Mouse (Mus musculus): Measurements from ENCODE around the gene Traf6. TPM values are rescaled to one million over a fixed set of nuclear protein-coding genes. Genes with fewer than 3 reads are reported as not detected.
A peak's percentile ranks its signal among the peaks of the same experiment; 100 is the strongest.

Gene Traf6
- polyA plus RNA-seq, 1 experiment from 2014 or later, result 4.0 TPM

- no peaks in the 10 kb centered on the region for H3K4me1 ChIP-seq
- no peaks in the 10 kb centered on the region for H3K36me3 ChIP-seq
- no peaks in the 10 kb centered on the region for H3K27me3 ChIP-seq (replicated peaks)
- H3K27ac ChIP-seq (replicated peaks), result no peak overlapping the region
- no peak overlapping the region for H3K9ac ChIP-seq (replicated peaks)
- no peak overlapping the region for H3K4me3 ChIP-seq (replicated peaks)
- 17% methylated on average over 9 of the region's 9 CpGs for WGBS
- H3K4me2 ChIP-seq, result no peak overlapping the region
- H3K9me3 ChIP-seq (replicated peaks), result no peaks in the 10 kb centered on the region
- peak; percentile 83 for ATAC-seq (ENCODE audit: low FRiP score)
These were observed 13.0 kb upstream of the Traf6 start for GRCm38 (mm10) chr2:101665058-101665702.

GRCm38 (mm10) chr2:101665703-101666092 is 12.5 kb upstream of the Traf6 start:
- no peaks in the 10 kb centered on the region for H3K4me1 ChIP-seq
- H3K27me3 ChIP-seq (replicated peaks), result no peaks in the 10 kb centered on the region
- no peak overlapping the region for H3K4me2 ChIP-seq
- H3K4me3 ChIP-seq (replicated peaks), result no peak overlapping the region
- WGBS, result 49% methylated on average over 3 of the region's 3 CpGs
- no peaks in the 10 kb centered on the region for H3K36me3 ChIP-seq
- H3K9me3 ChIP-seq (replicated peaks), result no peaks in the 10 kb centered on the region
- no peak overlapping the region for H3K27ac ChIP-seq (replicated peaks)
- peak; percentile 38; the same call in 1 of the 2 replicates for ATAC-seq (ENCODE audit: low FRiP score)
- no peak overlapping the region for H3K9ac ChIP-seq (replicated peaks)

- Histone ChIP-seq H3K4me1 (no peaks in the 10 kb centered on the region), H3K27ac (replicated peaks) (no peak overlapping the region), H3K9ac (replicated peaks) (no peak overlapping the region), H3K27me3 (replicated peaks) (no peaks in the 10 kb centered on the region), H3K4me2 (no peak overlapping the region), H3K36me3 (no peaks in the 10 kb centered on the region), H3K4me3 (replicated peaks) (no peak overlapping the region), H3K9me3 (replicated peaks) (no peaks in the 10 kb centered on the region)
- ATAC-seq (ENCODE audit: low FRiP score), result no peak
- WGBS, result 93% methylated on average over 3 of the region's 3 CpGs
These were observed 9.5 kb upstream of the Traf6 start for GRCm38 (mm10) chr2:101668751-101669150.

- Histone ChIP-seq H3K4me3 (replicated peaks) (no peak overlapping the region), H3K36me3 (no peaks in the 10 kb centered on the region), H3K27me3 (replicated peaks) (0 out of 2 replicates have a peak, but pooled peaks cover 2% of the 10 kb centered on the region), H3K27ac (replicated peaks) (no peak overlapping the region), H3K9ac (replicated peaks) (no peak overlapping the region), H3K4me1 (no peaks in the 10 kb centered on the region), H3K9me3 (replicated peaks) (no peaks in the 10 kb centered on the region), H3K4me2 (no peak overlapping the region)
- 80% methylated on average over 3 of the region's 3 CpGs for WGBS
- no peak for ATAC-seq (ENCODE audit: low FRiP score)
These were observed 4.7 kb upstream of the Traf6 start for GRCm38 (mm10) chr2:101673547-101673946.

GRCm38 (mm10) chr2:101679164-101679784 is 1.0 kb downstream of the Traf6 start:
- H3K4me3 ChIP-seq (replicated peaks), result peak overlapping the region; percentile 81
- H3K4me1 ChIP-seq, result peaks cover 10% of the 10 kb centered on the region
- no peak overlapping the region for H3K27ac ChIP-seq (replicated peaks)
- WGBS, result 2% methylated on average over 15 of the region's 15 CpGs
- no peak for ATAC-seq (ENCODE audit: low FRiP score)
- peak overlapping the region; percentile 82 for H3K4me2 ChIP-seq
- 0 out of 2 replicates have a peak, but pooled peaks cover 3% of the 10 kb centered on the region for H3K36me3 ChIP-seq
- H3K9me3 ChIP-seq (replicated peaks), result no peaks in the 10 kb centered on the region
- H3K27me3 ChIP-seq (replicated peaks), result 0 out of 2 replicates have a peak, but pooled peaks cover 2% of the 10 kb centered on the region
- peak overlapping the region; percentile 80 for H3K9ac ChIP-seq (replicated peaks)

GRCm38 (mm10) chr2:101684421-101684820 is 6.2 kb downstream of the Traf6 start:
- H3K4me3 ChIP-seq (replicated peaks), result no peak overlapping the region
- H3K27ac ChIP-seq (replicated peaks), result no peak overlapping the region
- H3K9ac ChIP-seq (replicated peaks), result no peak overlapping the region
- peaks cover 17% of the 10 kb centered on the region; the same call in 1 of the 2 replicates for H3K36me3 ChIP-seq
- H3K4me1 ChIP-seq, result peaks cover 2% of the 10 kb centered on the region
- no peak for ATAC-seq (ENCODE audit: low FRiP score)
- no peaks in the 10 kb centered on the region for H3K27me3 ChIP-seq (replicated peaks)
- WGBS, result 89% methylated on average over 12 of the region's 12 CpGs
- no peaks in the 10 kb centered on the region for H3K9me3 ChIP-seq (replicated peaks)
- no peak overlapping the region for H3K4me2 ChIP-seq

GRCm38 (mm10) chr2:101688011-101688410 is 9.8 kb downstream of the Traf6 start:
- Histone ChIP-seq H3K27ac (replicated peaks) (no peak overlapping the region), H3K4me2 (no peak overlapping the region), H3K9me3 (replicated peaks) (no peaks in the 10 kb centered on the region), H3K27me3 (replicated peaks) (no peaks in the 10 kb centered on the region), H3K4me1 (no peaks in the 10 kb centered on the region), H3K36me3 (peaks cover 34% of the 10 kb centered on the region), H3K4me3 (replicated peaks) (no peak overlapping the region), H3K9ac (replicated peaks) (no peak overlapping the region)
- no peak for ATAC-seq (ENCODE audit: low FRiP score)
- WGBS, result 82% methylated on average over 5 of the region's 5 CpGs

GRCm38 (mm10) chr2:101690252-101690827 is 12.1 kb downstream of the Traf6 start:
- peaks cover 24% of the 10 kb centered on the region for H3K36me3 ChIP-seq

GRCm38 (mm10) chr2:101693043-101693442 is 14.8 kb downstream of the Traf6 start:
- ATAC-seq (ENCODE audit: low FRiP score), result no peak
- Histone ChIP-seq H3K4me2 (no peak overlapping the region), H3K4me1 (no peaks in the 10 kb centered on the region), H3K4me3 (replicated peaks) (no peak overlapping the region), H3K9ac (replicated peaks) (no peak overlapping the region), H3K27ac (replicated peaks) (no peak overlapping the region), H3K9me3 (replicated peaks) (no peaks in the 10 kb centered on the region), H3K36me3 (peaks cover 31% of the 10 kb centered on the region), H3K27me3 (replicated peaks) (no peaks in the 10 kb centered on the region)
- 65% methylated on average over 4 of the region's 4 CpGs for WGBS

More at GRCm38 (mm10) chr2:101690252-101690827, 12.1 kb downstream of the Traf6 start:
- H3K9me3 ChIP-seq (replicated peaks), result no peaks in the 10 kb centered on the region
- WGBS, result 90% methylated on average over 9 of the region's 9 CpGs
- H3K4me2 ChIP-seq, result no peak overlapping the region
- no peak overlapping the region for H3K27ac ChIP-seq (replicated peaks)
- no peak overlapping the region for H3K9ac ChIP-seq (replicated peaks)
- H3K4me1 ChIP-seq, result no peaks in the 10 kb centered on the region
- H3K4me3 ChIP-seq (replicated peaks), result no peak overlapping the region
- no peaks in the 10 kb centered on the region for H3K27me3 ChIP-seq (replicated peaks)
- ATAC-seq (ENCODE audit: low FRiP score), result no peak

GRCm38 (mm10) chr2:101693577-101694215 is 15.5 kb downstream of the Traf6 start:
- H3K4me1 ChIP-seq, result no peaks in the 10 kb centered on the region
- H3K4me2 ChIP-seq, result no peak overlapping the region
- WGBS, result 56% methylated on average over 5 of the region's 5 CpGs
- H3K9ac ChIP-seq (replicated peaks), result no peak overlapping the region
- peaks cover 35% of the 10 kb centered on the region for H3K36me3 ChIP-seq
- no peaks in the 10 kb centered on the region for H3K27me3 ChIP-seq (replicated peaks)
- H3K4me3 ChIP-seq (replicated peaks), result no peak overlapping the region
- ATAC-seq (ENCODE audit: low FRiP score), result no peak
- H3K9me3 ChIP-seq (replicated peaks), result no peaks in the 10 kb centered on the region
- H3K27ac ChIP-seq (replicated peaks), result no peak overlapping the region

- Histone ChIP-seq H3K4me3 (replicated peaks) (no peak overlapping the region), H3K36me3 (peaks cover 32% of the 10 kb centered on the region), H3K27me3 (replicated peaks) (no peaks in the 10 kb centered on the region), H3K9ac (replicated peaks) (no peak overlapping the region), H3K27ac (replicated peaks) (no peak overlapping the region), H3K4me2 (no peak overlapping the region), H3K4me1 (no peaks in the 10 kb centered on the region), H3K9me3 (replicated peaks) (no peaks in the 10 kb centered on the region)
- no peak for ATAC-seq (ENCODE audit: low FRiP score)
- WGBS, result 89% methylated on average over 7 of the region's 7 CpGs
These were observed 17.4 kb downstream of the Traf6 start for GRCm38 (mm10) chr2:101695584-101695983.
